Mouse (Mus musculus) spleen, adult 2 months (tissue): ENCODE results near the gene Kif13a. TPM values are rescaled to one million over a fixed set of nuclear protein-coding genes. Genes with fewer than 3 reads are reported as not detected.

Source experiments
- DNase-seq, 2 experiments: peaks; one replicate each; pipeline versions ENCODE4 v3.0.0 to v3.0.0-alpha.2; 2012 to 2021; ENCODE audit warnings: low spot score in 2 of 2, low read depth in 1 of 2
- H3K27ac ChIP-seq: fragments of 200-500 bp; 2 replicates; pipeline ENCODE4 v1.5.1; 2012; ENCODE audit warnings: low read length, inconsistent platforms; ENCODE audit not compliant: insufficient read depth
- H3K27me3 ChIP-seq: fragments of 200-500 bp; 2 replicates; pipeline ENCODE4 v1.6.1; 2012; ENCODE audit warnings: mild to moderate bottlenecking, moderate library complexity, low read length, inconsistent platforms; ENCODE audit not compliant: control insufficient read depth, insufficient read depth
- H3K36me3 ChIP-seq: fragments of 200-500 bp; 2 replicates; pipeline ENCODE4 v1.6.1; 2012; ENCODE audit warnings: mild to moderate bottlenecking, low read length, inconsistent platforms; ENCODE audit not compliant: control insufficient read depth, insufficient read depth
- H3K4me1 ChIP-seq: fragments of 200-500 bp; 2 replicates; pipeline ENCODE4 v1.6.1; 2011; ENCODE audit warnings: inconsistent platforms; ENCODE audit not compliant: control insufficient read depth, insufficient read depth, insufficient read length
- H3K4me3 ChIP-seq: fragments of 200-500 bp; 2 replicates; pipeline ENCODE4 v1.5.1; 2011; ENCODE audit warnings: mild to moderate bottlenecking, inconsistent platforms; ENCODE audit not compliant: insufficient read depth, insufficient read length; ENCODE audit errors: extremely low read depth
- CTCF ChIP-seq: fragments of 200-500 bp; IDR thresholded peaks from 2 replicates; pipeline ENCODE4 v1.5.1; 2011; ENCODE audit warnings: mild to moderate bottlenecking, inconsistent platforms; ENCODE audit not compliant: insufficient read depth, insufficient read length, insufficient replicate concordance; ENCODE audit errors: extremely low read depth
- POLR2A ChIP-seq: fragments of 200-500 bp; IDR thresholded peaks from 2 replicates; pipeline ENCODE4 v1.6.1; 2011; ENCODE audit warnings: low read depth, low read length, inconsistent platforms
- WGBS: fragments of 180-500 bp; shearing (Covaris S2); methylation state at CpG from one replicate; pipeline ENCODE4 v1.1.7; 2018; 5-methylcytosine and 5-hydroxymethylcytosine counted together
- polyA plus RNA-seq: library from polyadenylated mRNA; depleted of rRNA; stranded (reverse); fragments of >200 nt; gene quantifications from 2 replicates; pipeline ENCODE4 v1.2.3, GENCODE M21; 2012

Kif13a gene
- polyA plus RNA-seq, 1 experiment, result 5.6 TPM

DNA sequence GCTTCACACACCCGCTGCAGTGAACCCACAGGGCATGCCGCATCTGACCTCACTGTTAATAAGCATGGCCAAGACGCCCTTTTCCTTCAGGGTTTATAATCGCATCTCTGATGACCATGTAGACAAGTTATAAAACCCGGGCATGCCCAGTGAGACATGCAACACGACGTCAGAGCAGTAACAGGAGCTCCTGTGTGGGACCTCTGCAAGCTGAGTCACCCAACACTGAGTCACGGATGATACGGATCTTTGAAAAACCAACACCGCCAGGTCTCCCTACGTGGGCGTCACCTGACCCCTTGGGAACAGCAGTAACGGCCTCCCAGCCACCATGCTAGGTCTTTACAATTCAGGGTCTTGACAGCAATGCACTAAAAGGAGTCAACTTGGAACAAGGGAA is 89.0 kb downstream of the Kif13a start:
- DNase-seq, result no peak
- no peak overlapping the region for H3K27ac ChIP-seq
- 92% methylated on average over 13 of the region's 13 CpGs for WGBS
- H3K4me3 ChIP-seq, result no peak overlapping the region
- TF ChIP-seq POLR2A (no peak), CTCF (no peak)
- H3K27me3 ChIP-seq, result no peaks in the 10 kb centered on the region
- H3K36me3 ChIP-seq, result no peaks in the 10 kb centered on the region
- H3K4me1 ChIP-seq, result no peaks in the 10 kb centered on the region

DNA sequence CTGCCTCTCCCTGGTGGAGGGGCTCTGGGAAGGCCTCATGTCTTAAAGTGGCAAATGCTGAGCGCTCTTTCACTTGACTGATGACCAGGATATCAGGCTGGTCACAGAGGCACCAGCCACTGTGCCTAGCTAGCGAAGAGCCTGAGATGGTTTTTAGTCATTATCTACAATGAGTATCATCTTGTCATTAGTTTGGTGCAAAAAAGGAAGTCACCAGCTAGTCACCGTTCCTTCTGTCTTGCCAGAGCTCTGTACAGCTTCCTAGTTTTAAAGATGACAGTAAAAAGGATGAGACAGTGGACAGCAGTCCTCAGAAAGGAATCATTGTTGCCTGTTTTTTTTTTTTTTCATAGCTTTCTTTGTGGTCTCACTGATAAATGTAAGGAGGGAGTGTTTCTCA is 90.4 kb downstream of the Kif13a start:
- H3K27ac ChIP-seq, result no peak overlapping the region
- no peaks in the 10 kb centered on the region for H3K36me3 ChIP-seq
- TF ChIP-seq CTCF (no peak), POLR2A (no peak)
- 84% methylated on average over 3 of the region's 3 CpGs for WGBS
- no peak overlapping the region for H3K4me3 ChIP-seq
- no peaks in the 10 kb centered on the region for H3K4me1 ChIP-seq
- no peak for DNase-seq
- H3K27me3 ChIP-seq, result no peaks in the 10 kb centered on the region

DNA sequence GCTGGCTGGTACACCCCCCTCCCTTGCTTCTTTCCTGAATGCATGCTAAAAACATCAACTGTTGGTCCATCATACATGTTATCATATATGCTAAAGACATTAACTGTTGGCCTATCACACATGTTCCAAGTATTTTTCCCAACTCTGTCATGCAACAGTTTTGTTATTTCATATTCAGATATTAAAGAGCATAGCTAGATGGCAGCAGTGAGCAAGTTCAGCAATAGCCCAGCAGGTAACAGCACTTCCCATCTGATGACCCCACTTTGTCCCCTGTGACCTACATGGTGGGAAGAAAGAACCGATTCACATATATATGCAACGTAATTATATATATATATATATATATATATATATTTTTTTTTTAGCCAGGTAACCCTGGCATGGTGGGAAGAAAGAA is 91.1 kb downstream of the Kif13a start:
- Histone ChIP-seq H3K36me3 (no peaks in the 10 kb centered on the region), H3K27me3 (no peaks in the 10 kb centered on the region), H3K27ac (no peak overlapping the region), H3K4me3 (no peak overlapping the region), H3K4me1 (no peaks in the 10 kb centered on the region)
- DNase-seq, result no peak
- TF ChIP-seq CTCF, result peak; percentile 16; the same call in 1 of the 2 replicates
- TF ChIP-seq POLR2A, result no peak
- 42% methylated on average over 2 of the region's 2 CpGs for WGBS

DNA sequence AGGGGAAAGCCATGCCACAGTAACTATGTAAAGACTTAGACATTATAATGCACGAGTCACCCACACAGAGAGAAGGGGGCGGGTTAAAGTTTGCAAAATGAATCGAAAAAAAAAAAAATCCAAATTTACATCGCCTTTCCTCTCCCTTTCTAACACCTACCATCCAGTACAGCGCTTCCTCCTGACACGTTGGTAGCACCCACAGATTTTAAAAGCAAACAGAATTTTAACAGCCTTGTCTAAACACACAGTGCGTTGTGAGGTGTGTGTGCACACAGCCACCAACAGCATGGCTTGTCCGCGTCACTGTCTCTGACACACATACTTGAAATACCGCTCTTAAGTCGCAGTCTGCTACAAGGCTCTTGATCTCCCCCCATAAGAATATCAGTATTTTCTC is 94.3 kb downstream of the Kif13a start:
- TF ChIP-seq CTCF, result no peak
- TF ChIP-seq POLR2A, result no peak
- 93% methylated on average over 11 of the region's 11 CpGs for WGBS
- Histone ChIP-seq H3K36me3 (no peaks in the 10 kb centered on the region), H3K4me1 (no peaks in the 10 kb centered on the region), H3K27me3 (no peaks in the 10 kb centered on the region), H3K4me3 (no peak overlapping the region), H3K27ac (no peak overlapping the region)
- DNase-seq, result no peak

DNA sequence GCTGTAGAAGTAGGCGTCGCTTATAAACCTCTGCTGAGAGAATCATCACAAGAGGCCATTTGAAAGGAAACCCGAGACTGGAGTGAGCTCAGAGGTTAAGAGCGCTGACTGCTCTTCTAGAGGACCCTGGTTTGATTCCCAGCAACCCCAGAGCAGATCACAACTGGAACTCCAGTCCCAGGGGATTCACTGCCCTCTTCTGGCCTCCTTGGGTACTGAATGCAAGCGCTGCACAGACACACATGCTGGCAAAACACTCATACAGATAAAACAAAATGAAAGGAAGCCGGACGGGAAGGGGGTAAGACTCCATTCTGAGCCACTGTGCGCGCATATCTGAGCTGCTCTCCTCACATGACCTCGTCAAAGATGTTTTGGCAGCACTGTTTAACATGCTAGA is 94.9 kb downstream of the Kif13a start:
- no peaks in the 10 kb centered on the region for H3K4me1 ChIP-seq

DNA sequence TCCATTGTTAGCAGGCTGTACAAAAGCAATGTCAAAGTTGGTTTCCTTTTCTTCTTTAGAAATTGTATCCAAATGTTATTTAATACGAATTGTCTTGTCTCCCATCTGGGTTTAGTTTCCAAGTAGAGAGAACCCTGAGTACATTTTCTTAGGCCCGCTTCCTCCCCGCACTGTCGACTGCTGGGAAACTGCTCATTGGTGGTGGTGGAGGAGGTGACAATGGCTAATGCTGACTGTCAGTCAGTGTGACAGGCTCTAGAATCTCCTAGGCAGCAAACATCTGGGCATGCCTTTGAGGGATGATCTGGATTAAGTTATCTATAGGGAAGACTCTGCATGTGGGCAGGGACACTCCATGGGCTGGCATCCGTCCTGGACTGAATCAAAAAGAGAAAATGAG is 96.1 kb downstream of the Kif13a start:
- Histone ChIP-seq H3K4me3 (no peak overlapping the region), H3K36me3 (no peaks in the 10 kb centered on the region), H3K4me1 (no peaks in the 10 kb centered on the region), H3K27me3 (no peaks in the 10 kb centered on the region), H3K27ac (no peak overlapping the region)
- WGBS, result 97% methylated on average over 5 of the region's 5 CpGs
- DNase-seq, result no peak
- TF ChIP-seq POLR2A, result no peak
- TF ChIP-seq CTCF, result no peak

More for the DNA sequence above, 94.9 kb downstream of the Kif13a start:
- Histone ChIP-seq H3K27me3 (no peaks in the 10 kb centered on the region), H3K27ac (no peak overlapping the region), H3K4me3 (no peak overlapping the region), H3K36me3 (no peaks in the 10 kb centered on the region)
- 92% methylated on average over 10 of the region's 10 CpGs for WGBS
- DNase-seq, result no peak
- no peak for TF ChIP-seq CTCF
- TF ChIP-seq POLR2A, result no peak

DNA sequence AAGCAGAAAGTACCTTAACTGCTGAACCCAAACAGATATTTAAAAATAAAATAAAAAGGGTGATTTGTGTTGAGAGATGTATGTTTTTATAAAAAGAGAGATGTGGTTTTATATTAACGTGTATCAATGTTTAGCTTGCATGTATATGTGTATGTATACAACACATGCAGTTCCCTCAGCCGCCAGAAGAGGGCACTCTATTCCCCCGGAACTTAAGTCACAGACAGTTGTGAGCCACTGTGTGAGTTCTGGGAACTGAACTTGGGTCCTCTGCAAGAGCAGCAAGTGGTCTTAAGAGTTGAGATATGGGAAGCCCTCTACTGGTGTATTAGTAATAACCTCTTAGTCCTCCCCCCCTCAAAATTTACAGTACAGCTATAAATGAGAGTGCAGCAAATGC is 96.7 kb downstream of the Kif13a start:
- Histone ChIP-seq H3K27me3 (no peaks in the 10 kb centered on the region), H3K27ac (no peak overlapping the region), H3K4me1 (no peaks in the 10 kb centered on the region), H3K36me3 (no peaks in the 10 kb centered on the region), H3K4me3 (no peak overlapping the region)
- no peak for TF ChIP-seq POLR2A
- TF ChIP-seq CTCF, result peak; percentile 34; the same call in 1 of the 2 replicates
- DNase-seq, result no peak
- WGBS, result 76% methylated on average over 3 of the region's 3 CpGs
